Mouse (Mus musculus) telencephalon, adult 2 months (tissue): ENCODE measurements at regions not wholly inside any gene's neighbourhood (a gene's known extent, or its start where the extent isn't known, plus 50 kb on each side); places are given as distances from the start of the nearest gene placed in this dataset.

Experiments
- DNase-seq: peaks from one replicate; pipeline ENCODE4 v3.0.0-alpha.2; 2011; ENCODE audit warnings: low read depth, low spot score

GRCm38 (mm10) chr2:170258367-170258766 lies 110.5 kb upstream of the Zfp217 start:
- no peak for DNase-seq

GRCm38 (mm10) chr2:170257671-170258235 lies 109.8 kb upstream of the Zfp217 start:
- no peak for DNase-seq

GRCm38 (mm10) chr2:170255997-170256396 lies 108.1 kb upstream of the Zfp217 start:
- DNase-seq = no peak

GRCm38 (mm10) chr2:170255533-170255932 lies 107.6 kb upstream of the Zfp217 start:
- DNase-seq = no peak

- DNase-seq = no peak
These were observed 106.0 kb upstream of the Zfp217 start for GRCm38 (mm10) chr2:170253681-170254440.

- peak; percentile 18 for DNase-seq
These were observed 104.5 kb upstream of the Zfp217 start for GRCm38 (mm10) chr2:170252255-170253034.

DNA sequence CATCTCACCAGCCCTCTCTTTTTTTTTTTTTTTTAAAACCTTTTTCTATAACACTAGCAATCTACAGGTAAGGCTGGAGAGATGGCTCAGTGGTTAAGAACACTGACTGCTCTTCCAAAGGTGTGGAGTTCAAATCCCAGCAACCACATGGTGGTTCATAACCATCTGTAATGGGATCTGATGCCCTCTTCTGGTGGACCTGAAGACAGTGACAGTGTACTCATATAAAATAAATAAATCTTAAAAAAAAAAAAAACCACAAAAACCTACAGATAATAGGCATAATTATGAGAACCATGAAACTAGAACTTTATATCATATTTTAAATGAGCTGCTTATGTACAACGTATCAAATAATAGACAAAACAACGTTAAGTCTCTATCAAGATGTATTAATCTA lies 102.8 kb upstream of the Zfp217 start:
- DNase-seq = no peak

- DNase-seq = peak; percentile 58
These were observed 100.0 kb upstream of the Zfp217 start for GRCm38 (mm10) chr2:170247702-170248445.

DNA sequence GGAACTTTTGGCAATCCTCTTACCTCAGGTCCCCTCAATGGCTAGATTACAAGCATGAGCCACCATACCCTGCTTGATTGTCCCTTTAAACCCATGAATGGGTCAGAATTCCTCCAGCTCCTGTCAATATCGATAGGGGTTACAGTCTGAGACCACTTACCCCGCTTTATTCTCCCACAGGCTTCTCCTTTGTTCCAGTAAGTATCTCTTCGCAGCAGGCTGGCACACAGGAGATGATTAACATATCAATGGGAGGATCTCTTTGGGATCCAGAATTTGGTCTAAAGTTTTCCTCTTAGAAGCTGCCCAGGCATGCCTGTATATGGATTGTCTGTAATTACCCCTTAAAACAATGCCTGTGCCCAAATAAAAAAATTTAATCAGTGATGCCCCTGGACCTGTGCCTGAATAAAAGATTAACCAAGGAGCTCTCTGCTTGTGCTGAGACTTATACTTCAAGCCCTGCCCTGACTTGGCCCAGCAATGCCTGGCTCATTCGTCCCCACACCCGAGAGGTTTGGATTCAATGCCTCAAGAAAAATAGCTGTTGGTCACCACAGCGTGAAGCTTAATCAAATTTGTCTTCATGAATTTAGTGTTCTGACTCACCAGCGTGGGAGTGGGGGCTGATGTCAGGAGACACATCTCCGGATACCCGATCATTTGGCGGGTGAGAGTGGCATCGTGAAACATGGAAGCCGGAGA lies 97.9 kb upstream of the Zfp217 start:
- no peak for DNase-seq

GRCm38 (mm10) chr2:170244108-170244507 lies 96.2 kb upstream of the Zfp217 start:
- no peak for DNase-seq

DNA sequence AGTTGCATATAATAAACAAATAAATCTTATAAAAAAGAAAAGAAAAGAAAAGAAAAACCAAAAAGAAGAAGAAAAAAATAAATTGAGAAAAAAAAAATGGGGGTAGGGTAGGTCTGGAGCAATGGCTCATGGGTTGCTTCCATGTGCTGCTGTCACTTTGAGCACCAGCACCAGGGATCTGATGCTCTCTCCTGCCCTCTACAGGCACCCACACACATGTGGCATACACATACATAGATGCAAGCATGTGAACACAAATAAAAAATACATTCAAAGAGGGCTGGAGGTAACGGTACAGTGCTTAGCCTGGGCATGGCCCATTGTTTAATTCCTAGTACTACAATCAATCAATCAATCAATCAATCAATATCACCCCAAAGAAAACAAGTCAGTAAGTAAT lies 90.1 kb upstream of the Zfp217 start:
- no peak for DNase-seq

DNA sequence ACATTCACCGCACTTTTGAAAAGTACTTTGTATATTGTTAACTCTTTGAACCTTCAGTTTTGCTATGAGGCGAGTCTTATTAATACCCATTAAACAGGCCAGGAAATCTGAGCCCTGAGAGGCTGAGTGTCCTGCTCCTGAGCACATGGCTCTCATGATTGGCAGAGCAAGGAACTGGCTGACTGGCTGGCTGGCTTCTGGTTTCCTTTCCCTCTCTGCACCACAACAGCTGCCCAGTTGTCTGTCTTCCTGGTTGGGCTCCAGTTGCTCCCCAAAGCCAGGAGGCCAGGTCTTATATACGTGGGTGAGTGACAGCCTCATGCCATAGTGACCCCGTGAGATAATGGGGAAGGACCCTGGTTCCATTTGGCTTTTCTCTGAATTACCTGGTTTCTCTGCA lies 85.5 kb upstream of the Zfp217 start:
- no peak for DNase-seq

DNA sequence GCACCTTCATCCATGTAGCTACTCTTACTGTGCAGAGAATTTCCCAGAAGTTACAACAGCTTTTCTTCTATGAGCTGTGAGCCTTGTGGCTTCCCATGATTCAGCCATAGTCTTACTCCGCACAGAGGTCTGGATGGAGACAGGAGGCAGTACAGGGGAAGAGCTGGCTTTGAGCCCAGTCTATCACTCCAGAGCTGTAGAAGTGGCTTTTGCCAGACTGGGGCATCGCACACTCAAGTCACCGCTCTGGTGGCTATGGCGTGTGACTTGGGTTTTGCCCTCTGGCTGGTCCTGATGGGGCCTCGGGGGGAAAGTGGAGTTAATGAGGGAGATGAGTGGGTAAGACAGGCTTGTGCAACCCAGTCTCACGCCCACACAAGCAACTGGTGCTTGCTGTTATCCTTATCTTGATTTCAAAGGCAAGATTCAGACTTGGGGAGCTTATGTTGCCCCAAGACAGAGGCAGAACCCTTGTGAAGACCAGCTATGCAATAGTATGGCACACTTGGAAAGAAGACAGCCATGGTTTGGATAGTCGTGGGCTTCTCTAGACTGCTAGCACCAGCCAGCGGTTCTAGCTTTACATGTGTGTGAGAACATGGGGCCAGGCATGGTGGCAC lies 81.7 kb upstream of the Zfp217 start:
- no peak for DNase-seq

- no peak for DNase-seq
These were observed 80.6 kb upstream of the Zfp217 start for GRCm38 (mm10) chr2:170228318-170228994.

DNA sequence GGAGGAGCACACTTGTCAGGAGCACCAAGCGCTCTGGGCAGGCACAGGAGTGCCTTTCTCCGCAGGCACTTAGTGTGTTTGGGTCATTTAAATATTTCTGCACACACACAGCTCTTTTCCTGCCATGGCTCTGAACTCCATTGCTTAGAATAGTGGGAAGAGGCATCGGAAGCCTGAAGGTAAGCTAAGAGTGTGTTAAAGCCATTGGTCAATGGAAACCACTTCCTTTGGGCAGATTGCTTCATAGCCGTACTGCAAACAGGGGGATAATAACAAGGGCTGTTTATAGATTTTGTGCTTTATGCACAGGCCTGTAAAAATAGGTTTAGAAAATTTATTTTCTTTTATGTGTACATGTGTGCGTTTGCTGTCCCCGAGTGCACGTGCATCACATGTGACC lies 76.0 kb upstream of the Zfp217 start:
- DNase-seq = no peak

- DNase-seq = no peak
These were observed 74.9 kb upstream of the Zfp217 start for GRCm38 (mm10) chr2:170222819-170223218.

- DNase-seq = no peak
These were observed 74.2 kb upstream of the Zfp217 start for GRCm38 (mm10) chr2:170221994-170222535.

GRCm38 (mm10) chr2:170220871-170221369 lies 73.0 kb upstream of the Zfp217 start:
- no peak for DNase-seq

DNA sequence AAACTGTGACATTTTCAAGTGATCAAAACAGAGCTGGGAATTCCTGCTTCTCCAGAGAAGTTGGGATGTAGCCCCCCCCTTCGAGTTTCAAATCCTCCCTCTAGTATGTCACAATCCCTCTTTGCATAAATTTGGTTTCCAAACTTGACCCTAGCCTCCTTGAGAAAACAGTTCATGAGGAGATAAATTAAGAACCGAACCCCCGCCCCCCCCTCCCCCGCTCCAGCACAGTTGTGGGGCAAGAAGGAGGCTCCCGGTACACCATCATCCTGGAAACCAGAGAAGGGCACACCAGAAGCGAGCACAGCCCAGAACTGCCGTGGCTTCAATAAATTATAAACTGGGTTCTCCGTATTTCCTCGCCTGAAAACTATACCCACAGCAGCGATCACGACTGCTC lies 72.5 kb upstream of the Zfp217 start:
- no peak for DNase-seq
